Mouse (Mus musculus) layer of hippocampus, adult 18-20 months (tissue): ENCODE data around the gene Polr2e. TPM values are rescaled to one million over a fixed set of nuclear protein-coding genes. Genes with fewer than 3 reads are reported as not detected.

Source experiments
- DNase-seq, 2 experiments: peaks; one replicate each; pipeline ENCODE4 v3.0.0; 2022; ENCODE audit warnings: low spot score in 2 of 2
- total RNA-seq, 2 experiments: library from RNA; stranded (reverse); gene quantifications; 2 replicates each; pipeline ENCODE4 v1.2.3; 2021

Polr2e gene
- total RNA-seq, 2 experiments from 2014 or later, result 88.2 to 93.9 TPM

DNA sequence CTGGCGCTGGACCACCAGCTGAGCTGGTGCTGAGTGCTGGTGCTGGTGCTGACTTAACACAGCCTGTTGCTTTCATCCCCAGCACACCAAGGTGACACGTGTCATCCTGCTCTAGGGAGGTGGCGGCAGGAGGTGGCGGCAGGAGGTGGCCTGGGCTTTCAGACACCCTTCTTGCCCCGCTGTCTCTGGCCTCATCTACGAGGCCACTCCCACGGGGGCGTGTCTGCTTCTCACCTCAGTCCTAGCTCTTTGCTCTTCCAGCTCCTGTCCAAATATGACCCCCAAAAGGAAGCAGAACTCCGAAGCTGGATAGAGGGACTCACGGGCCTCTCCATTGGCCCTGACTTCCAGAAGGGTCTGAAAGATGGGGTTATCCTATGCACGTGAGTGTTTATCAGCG is 48.5 kb downstream of the Polr2e start:
- no peak for DNase-seq

DNA sequence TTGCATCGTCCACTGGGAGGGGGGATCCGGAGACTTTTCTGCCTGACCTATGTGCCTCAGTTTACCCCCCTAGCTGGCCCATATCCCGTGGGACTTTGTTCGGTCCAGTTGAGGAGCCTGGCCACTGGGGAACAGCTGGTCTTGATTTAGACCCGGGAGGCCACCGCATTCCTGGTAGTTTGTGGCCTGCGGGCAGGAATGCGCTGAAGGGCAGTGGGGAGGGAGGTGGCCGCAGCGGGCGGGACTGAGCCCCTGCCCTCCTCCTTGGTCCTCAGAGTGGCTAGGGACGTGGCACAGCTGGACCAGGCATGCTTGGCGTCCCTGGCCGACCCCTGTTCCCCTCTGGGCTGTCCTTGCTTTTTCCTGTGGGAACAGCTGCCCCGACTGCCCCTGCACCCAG is 49.7 kb downstream of the Polr2e start:
- DNase-seq, result no peak

DNA sequence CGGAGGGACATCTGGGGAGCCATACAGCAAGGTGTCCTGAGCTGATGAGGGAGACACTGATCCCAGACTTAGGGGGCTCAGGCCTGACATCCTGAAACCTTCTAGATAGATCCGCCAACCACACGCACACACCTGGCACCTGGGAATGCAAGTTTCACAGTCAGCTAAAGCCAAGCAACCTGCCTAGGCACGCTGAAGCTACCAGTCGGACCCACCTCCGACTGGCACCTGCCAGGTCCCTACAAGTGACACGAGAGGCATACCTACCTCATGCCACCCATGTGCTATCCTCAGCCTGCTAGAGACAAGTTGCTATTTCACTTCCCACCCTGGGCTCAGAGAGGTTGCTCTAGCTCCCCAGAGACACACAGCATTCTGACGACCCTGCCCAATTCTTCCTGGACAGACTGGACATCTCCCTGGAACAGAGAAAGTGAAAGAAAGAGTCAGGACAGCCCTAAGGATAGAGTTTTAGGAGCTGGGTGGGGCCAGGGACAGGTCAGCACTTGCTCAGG is 50.3 kb downstream of the Polr2e start:
- DNase-seq, result no peak

DNA sequence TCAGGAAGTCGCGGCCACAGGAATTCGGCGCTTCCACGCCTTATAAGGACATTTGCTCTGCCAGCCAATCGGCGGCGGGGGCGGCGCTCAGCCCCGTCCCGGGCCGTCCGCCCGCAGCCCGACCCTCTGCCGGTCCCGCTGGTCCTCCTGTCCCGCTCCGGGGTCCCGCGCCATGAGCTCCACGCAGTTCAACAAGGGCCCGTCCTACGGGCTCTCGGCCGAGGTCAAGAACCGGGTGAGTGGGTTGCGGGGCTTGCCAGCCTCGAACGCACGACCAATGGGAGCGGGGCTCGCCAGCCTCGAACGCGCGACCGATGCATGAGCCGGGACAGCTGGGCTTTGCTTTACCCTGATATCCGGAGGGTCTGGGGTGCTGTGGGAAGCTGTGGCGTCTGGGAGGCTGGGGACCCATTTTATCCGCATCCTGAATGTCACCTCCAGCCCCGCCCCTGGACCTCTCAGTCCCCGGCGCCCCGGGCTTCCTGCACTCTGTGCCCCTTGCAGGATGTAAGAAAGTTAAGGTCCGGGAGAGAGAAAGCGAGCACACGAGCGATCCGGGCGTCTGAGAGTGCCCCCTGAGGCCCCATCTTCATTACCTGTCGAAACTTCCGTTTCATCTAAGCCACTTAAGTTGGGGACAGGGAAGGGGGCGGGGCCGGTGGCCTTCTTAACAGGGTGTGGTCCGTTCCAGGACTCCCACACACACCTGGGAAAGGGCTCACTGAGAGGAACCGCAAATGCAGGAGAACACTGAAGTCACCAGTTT is 50.9 kb downstream of the Polr2e start, which contains the start of gene Cnn2:
Gene Cnn2, plus strand, starts transcription at position 79 of the 766 bp plus-strand sequence.
- no peak for DNase-seq

DNA sequence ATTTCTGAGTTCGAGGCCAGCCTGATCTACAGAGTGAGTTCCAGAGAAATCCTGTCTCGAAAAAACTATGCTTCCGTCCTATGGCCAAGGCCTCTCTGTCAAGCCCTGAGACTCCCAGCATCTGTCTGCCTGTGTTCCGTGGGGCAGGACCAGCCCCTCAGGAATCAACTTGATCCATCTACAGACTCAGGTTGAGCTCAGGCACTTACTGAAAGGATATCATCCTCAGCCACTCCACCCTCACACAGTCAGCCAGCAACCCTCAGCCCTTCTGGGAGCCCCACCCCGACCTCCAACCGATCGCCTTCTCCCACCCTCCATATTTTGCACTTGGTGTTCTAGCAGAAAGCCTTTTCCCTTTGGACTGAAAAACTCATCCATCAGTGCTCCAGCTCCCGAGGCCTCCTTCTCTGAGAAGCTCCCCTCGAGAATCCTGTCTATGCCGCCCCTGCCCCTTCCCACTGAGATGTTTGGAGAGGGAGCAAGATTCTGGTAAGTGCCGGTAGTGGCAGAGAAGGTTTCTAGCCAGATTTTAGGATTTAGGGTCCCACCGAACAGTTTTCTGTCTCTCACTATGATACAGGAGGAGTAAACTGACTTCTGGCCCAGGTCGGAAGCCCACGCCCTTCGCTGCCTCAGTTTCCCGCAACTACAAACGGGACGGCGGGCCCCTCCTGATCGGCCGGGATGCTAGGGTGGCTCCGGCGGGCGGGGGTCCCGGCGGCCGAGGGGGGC is 51.7 kb downstream of the Polr2e start:
- DNase-seq, result no peak

DNA sequence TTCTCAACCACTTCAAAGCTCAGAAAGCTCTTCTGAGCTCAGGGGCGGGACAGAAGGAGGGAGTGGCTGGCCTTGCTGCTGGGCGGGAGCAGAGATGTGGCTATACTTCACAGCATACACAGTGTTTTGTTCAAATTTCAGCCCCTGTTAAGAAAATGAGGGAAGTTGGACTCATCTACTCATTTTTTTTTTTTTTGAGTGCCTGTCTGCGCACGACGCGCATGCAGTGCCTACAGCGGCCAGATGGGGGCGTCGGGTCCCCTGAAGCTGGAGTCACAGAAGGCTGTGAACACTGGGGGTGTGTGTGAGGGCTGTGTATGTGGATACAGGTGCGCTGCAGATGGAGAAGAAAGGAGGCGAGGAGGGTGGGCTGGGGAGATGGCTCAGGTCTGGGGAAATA is 52.6 kb downstream of the Polr2e start:
- DNase-seq, result peak; percentile 62 to 90

DNA sequence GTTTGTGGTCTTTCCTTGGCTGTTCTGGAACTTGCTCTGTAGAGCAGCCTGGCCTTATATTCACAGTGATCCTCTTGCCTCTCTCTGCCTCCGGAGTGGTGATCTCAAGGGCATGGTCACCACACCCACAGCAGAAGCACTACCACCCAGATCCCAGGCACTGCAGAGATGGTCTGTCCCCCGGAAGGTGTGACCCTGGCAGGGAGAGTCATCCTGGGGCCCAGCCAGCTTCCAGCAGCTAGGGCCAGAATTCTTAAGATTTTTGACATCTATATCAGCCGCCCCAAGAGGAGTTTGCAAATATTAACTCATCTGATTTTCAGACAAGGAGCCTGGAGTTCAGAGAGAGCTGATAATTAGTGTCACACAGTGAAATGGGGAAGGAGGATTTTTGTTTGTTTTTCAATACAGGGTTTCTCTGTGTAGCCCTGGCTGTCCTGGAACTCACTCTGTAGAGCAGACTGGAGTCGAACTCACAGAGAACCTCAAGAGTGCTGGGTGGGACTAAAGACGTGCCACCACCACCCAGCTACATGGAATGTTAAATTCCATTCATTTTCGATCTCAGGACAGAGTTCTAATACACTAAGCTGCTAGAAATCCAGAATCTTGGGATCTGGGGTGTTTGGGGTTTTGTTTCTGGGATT is 53.2 kb downstream of the Polr2e start:
- DNase-seq, result no peak

Other genes with a start within 250 kb of the Polr2e start
- under 1 TPM; 0.61 to 0.89 TPM for gene Prss57, start 248.8 kb downstream of the Polr2e start, total RNA-seq
- gene Palm, start 246.2 kb downstream of the Polr2e start, total RNA-seq, result 100 to 1,000 TPM; 293 to 314 TPM
- gene Misp, start 218.8 kb downstream of the Polr2e start, total RNA-seq, result 1 to 10 TPM in 1 of 2 experiments, under 1 TPM in 1; 0.54 to 1.3 TPM
- 10 to 100 TPM; 48.8 to 58.4 TPM for gene Ptbp1, start 185.4 kb downstream of the Polr2e start, total RNA-seq
- 1 to 10 TPM in 1 of 2 experiments, under 1 TPM in 1; 0.94 to 2.0 TPM for gene Prtn3, start 165.3 kb downstream of the Polr2e start, total RNA-seq
- gene Plppr3, start 165.2 kb downstream of the Polr2e start, total RNA-seq, result 10 to 100 TPM; 30.6 to 34.4 TPM
- gene Elane, start 153.5 kb downstream of the Polr2e start, total RNA-seq, result not detected
- not detected for gene Cfd, start 148.9 kb downstream of the Polr2e start, total RNA-seq
- 10 to 100 TPM; 53.8 to 55.2 TPM for gene Med16, start 130.9 kb downstream of the Polr2e start, total RNA-seq
- not detected for gene Gm26602, start 128.9 kb downstream of the Polr2e start, total RNA-seq
- gene Kiss1r, start 122.8 kb downstream of the Polr2e start, total RNA-seq, result 1 to 10 TPM; 6.7 to 7.8 TPM
- 100 to 1,000 TPM; 366 to 401 TPM for gene R3hdm4, start 118.6 kb downstream of the Polr2e start, total RNA-seq
- 1 to 10 TPM; 5.5 to 5.8 TPM for gene Arid3a, start 112.8 kb downstream of the Polr2e start, total RNA-seq
- gene Wdr18, start 79.6 kb downstream of the Polr2e start, total RNA-seq, result 10 to 100 TPM; 40.3 to 42.1 TPM
- under 1 TPM in 1 of 2 experiments, not detected in 1; 0.15 TPM for gene Grin3b, start 69.1 kb downstream of the Polr2e start, total RNA-seq
- 100 to 1,000 TPM; 118 to 123 TPM for gene Tmem259, start 55.5 kb downstream of the Polr2e start, total RNA-seq
- 1 to 10 TPM; 3.6 to 5.2 TPM for gene Cnn2, start 51.2 kb downstream of the Polr2e start, total RNA-seq
- gene Abca7, start 43.3 kb downstream of the Polr2e start, total RNA-seq, result 10 to 100 TPM; 10.2 to 12.0 TPM
- gene Arhgap45, start 23.1 kb downstream of the Polr2e start, total RNA-seq, result 1 to 10 TPM; 4.1 to 4.2 TPM
- gene Gpx4, start 7.4 kb upstream of the Polr2e start, total RNA-seq, result 100 to 1,000 TPM; 509 to 545 TPM
- 10 to 100 TPM; 16.3 to 16.9 TPM for gene Sbno2, start 65.8 kb upstream of the Polr2e start, total RNA-seq
- gene Stk11, start 76.0 kb upstream of the Polr2e start, total RNA-seq, result 100 to 1,000 TPM; 101 to 102 TPM
- 100 to 1,000 TPM; 354 to 359 TPM for gene Atp5d, start 98.8 kb upstream of the Polr2e start, total RNA-seq
- 100 to 1,000 TPM; 362 to 363 TPM for gene Cbarp, start 101.0 kb upstream of the Polr2e start, total RNA-seq
- gene Midn, start 108.5 kb upstream of the Polr2e start, total RNA-seq, result 10 to 100 TPM; 59.4 to 68.4 TPM
- gene Cirbp, start 126.2 kb upstream of the Polr2e start, total RNA-seq, result 10 to 100 TPM; 60.7 to 76.4 TPM
- gene 1600002K03Rik, start 133.1 kb upstream of the Polr2e start, total RNA-seq, result 1 to 10 TPM; 6.4 to 6.5 TPM
- 10 to 100 TPM in 1 of 2 experiments, 1 to 10 TPM in 1; 8.9 to 10.1 TPM for gene Efna2, start 139.7 kb upstream of the Polr2e start, total RNA-seq
- gene Mum1, start 186.6 kb upstream of the Polr2e start, total RNA-seq, result 10 to 100 TPM; 37.4 to 45.1 TPM
- 100 to 1,000 TPM; 218 to 228 TPM for gene Ndufs7, start 209.3 kb upstream of the Polr2e start, total RNA-seq
- gene Gamt, start 221.2 kb upstream of the Polr2e start, total RNA-seq, result 10 to 100 TPM; 24.5 to 26.7 TPM
- 10 to 100 TPM; 77.2 to 83.0 TPM for gene Dazap1, start 221.7 kb upstream of the Polr2e start, total RNA-seq